Mouse (Mus musculus): Measurements from ENCODE around the gene Ttll7. TPM values are rescaled to one million over a fixed set of nuclear protein-coding genes. Genes with fewer than 3 reads are reported as not detected.

Ttll7 gene
- polyA plus RNA-seq, 1 experiment from 2014 or later: 8.5 TPM

DNA sequence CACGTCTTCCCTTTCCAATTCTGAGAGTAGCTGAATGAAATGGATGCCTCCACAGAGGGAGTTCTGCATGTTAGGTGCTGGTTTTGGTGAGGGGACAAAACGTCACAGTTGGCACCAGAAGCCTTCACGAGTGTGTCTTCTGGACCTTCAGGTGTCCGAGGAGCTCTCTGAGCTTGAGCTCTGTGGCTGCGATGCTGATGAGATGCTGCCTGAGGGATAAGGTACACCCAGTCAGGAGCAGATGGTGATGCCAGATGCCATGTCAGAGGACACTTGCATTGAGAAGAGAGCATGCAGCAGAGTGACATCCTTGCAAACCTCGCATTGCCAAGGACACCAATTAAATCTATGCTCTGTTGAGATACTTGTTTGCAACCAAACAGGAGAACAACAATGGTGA lies 164.3 kb downstream of the Ttll7 start:
- no peak overlapping the region for H3K4me2 ChIP-seq (replicated peaks)
- H3K27ac ChIP-seq (replicated peaks): no peak overlapping the region
- no peak for ATAC-seq (replicated peaks)
- H3K4me1 ChIP-seq: no peaks in the 10 kb centered on the region
- no peaks in the 10 kb centered on the region for H3K36me3 ChIP-seq
- H3K9ac ChIP-seq (replicated peaks): no peak overlapping the region
- H3K4me3 ChIP-seq: no peak overlapping the region
- no peaks in the 10 kb centered on the region for H3K9me3 ChIP-seq
- no peaks in the 10 kb centered on the region for H3K27me3 ChIP-seq
- 84% methylated on average over 6 of the region's 6 CpGs for WGBS

- no peaks in the 10 kb centered on the region for H3K36me3 ChIP-seq
- H3K4me2 ChIP-seq (replicated peaks): no peak overlapping the region
- H3K4me3 ChIP-seq: no peak overlapping the region
These were observed 167.3 kb downstream of the Ttll7 start for GRCm38 (mm10) chr3:147019506-147019905.

DNA sequence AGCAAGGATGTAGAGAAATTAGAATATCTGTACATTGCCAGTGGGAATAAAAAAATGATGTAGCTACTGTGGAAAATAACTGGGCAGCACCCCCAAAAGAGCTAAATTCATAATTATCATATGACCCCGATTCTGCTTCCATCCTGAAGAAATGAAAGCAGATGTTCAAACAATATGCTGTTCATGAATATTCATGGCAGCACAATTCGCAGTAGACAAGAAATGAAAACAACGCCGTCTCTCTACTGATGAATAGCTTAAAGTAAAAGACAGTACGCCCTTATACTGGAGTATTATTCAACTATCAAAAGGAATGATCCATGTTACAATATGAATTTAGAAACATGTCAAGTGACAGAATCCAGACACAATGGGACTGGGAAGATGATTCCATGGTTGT lies 174.1 kb downstream of the Ttll7 start:
- Histone ChIP-seq H3K9me3 (no peaks in the 10 kb centered on the region), H3K36me3 (no peaks in the 10 kb centered on the region), H3K27me3 (no peaks in the 10 kb centered on the region), H3K4me2 (replicated peaks) (no peak overlapping the region), H3K4me3 (no peak overlapping the region), H3K4me1 (no peaks in the 10 kb centered on the region), H3K27ac (replicated peaks) (no peak overlapping the region), H3K9ac (replicated peaks) (no peak overlapping the region)
- WGBS: 35% methylated on average over 5 of the region's 5 CpGs
- ATAC-seq (replicated peaks): no peak

More at GRCm38 (mm10) chr3:147019506-147019905, 167.3 kb downstream of the Ttll7 start:
- no peak overlapping the region for H3K9ac ChIP-seq (replicated peaks)
- no peaks in the 10 kb centered on the region for H3K27me3 ChIP-seq
- H3K4me1 ChIP-seq: no peaks in the 10 kb centered on the region
- WGBS: 70% methylated on average over 5 of the region's 5 CpGs
- no peaks in the 10 kb centered on the region for H3K9me3 ChIP-seq
- no peak overlapping the region for H3K27ac ChIP-seq (replicated peaks)
- ATAC-seq (replicated peaks): no peak

GRCm38 (mm10) chr3:147028382-147028781 lies 176.2 kb downstream of the Ttll7 start:
- no peak overlapping the region for H3K27ac ChIP-seq (replicated peaks)
- WGBS: 92% methylated on average over 7 of the region's 7 CpGs
- no peaks in the 10 kb centered on the region for H3K4me1 ChIP-seq
- no peaks in the 10 kb centered on the region for H3K9me3 ChIP-seq
- no peak overlapping the region for H3K4me2 ChIP-seq (replicated peaks)
- no peaks in the 10 kb centered on the region for H3K36me3 ChIP-seq
- H3K9ac ChIP-seq (replicated peaks): no peak overlapping the region
- H3K27me3 ChIP-seq: no peaks in the 10 kb centered on the region
- no peak for ATAC-seq (replicated peaks)
- H3K4me3 ChIP-seq: no peak overlapping the region

DNA sequence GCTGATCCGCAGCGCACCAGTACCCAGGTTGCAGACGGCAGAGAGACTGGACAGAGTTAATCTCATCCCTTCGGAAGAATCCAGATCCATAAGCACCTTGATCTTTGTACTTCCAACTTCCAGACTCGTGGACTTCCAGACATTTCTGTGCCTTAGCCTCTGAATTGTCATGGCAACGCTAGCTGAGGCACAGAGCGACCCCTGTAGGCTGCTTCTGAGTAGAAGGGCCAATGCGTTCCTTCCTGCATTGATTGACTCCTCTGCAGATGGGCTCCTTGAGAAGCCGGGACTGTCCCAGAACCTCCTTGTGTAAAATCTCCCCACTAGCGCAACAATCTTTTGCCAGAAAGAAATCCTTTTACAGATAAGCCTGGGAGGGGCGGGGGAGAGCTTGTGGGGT lies 177.6 kb downstream of the Ttll7 start:
- Histone ChIP-seq H3K9ac (replicated peaks) (no peak overlapping the region), H3K27ac (replicated peaks) (no peak overlapping the region), H3K36me3 (no peaks in the 10 kb centered on the region), H3K4me3 (no peak overlapping the region), H3K27me3 (no peaks in the 10 kb centered on the region), H3K9me3 (no peaks in the 10 kb centered on the region), H3K4me1 (no peaks in the 10 kb centered on the region), H3K4me2 (replicated peaks) (no peak overlapping the region)
- 82% methylated on average over 11 of the region's 11 CpGs for WGBS
- ATAC-seq (replicated peaks): no peak

- H3K4me1 ChIP-seq: no peaks in the 10 kb centered on the region
- 56% methylated on average over 11 of the region's 11 CpGs for WGBS
These were observed 178.2 kb downstream of the Ttll7 start for GRCm38 (mm10) chr3:147030266-147030880.

More at GRCm38 (mm10) chr3:147030266-147030880, 178.2 kb downstream of the Ttll7 start:
- Histone ChIP-seq H3K36me3 (no peaks in the 10 kb centered on the region), H3K9ac (replicated peaks) (no peak overlapping the region), H3K4me3 (no peak overlapping the region), H3K27ac (replicated peaks) (no peak overlapping the region), H3K27me3 (no peaks in the 10 kb centered on the region), H3K9me3 (no peaks in the 10 kb centered on the region), H3K4me2 (replicated peaks) (no peak overlapping the region)
- ATAC-seq (replicated peaks): no peak

Other genes starting within 250 kb of the Ttll7 start
- gene Dnase2b, start 236.8 kb upstream of the Ttll7 start, polyA plus RNA-seq (2015; fragmentation: Nextera tagmentation; extraction: Ambion mirVana): not detected in 2 replicates
- gene 4930503B20Rik, start 201.1 kb upstream of the Ttll7 start, polyA plus RNA-seq (2015; fragmentation: Nextera tagmentation; extraction: Ambion mirVana): not detected in 2 replicates
- gene Samd13, start 166.8 kb upstream of the Ttll7 start, polyA plus RNA-seq (2015; fragmentation: Nextera tagmentation; extraction: Ambion mirVana): 0.34 and 0.48 TPM in 2 replicates
- gene Prkacb, start 39.4 kb upstream of the Ttll7 start, polyA plus RNA-seq (2015; fragmentation: Nextera tagmentation; extraction: Ambion mirVana): 150 and 162 TPM in 2 replicates

Data from forebrain, embryonic 15.5 days (tissue).